Mouse (Mus musculus): Measurements from ENCODE around the gene Otog. TPM values are rescaled to one million over a fixed set of nuclear protein-coding genes. Genes with fewer than 3 reads are reported as not detected.

Gene Otog
- polyA plus RNA-seq, 1 experiment, result 0.08 TPM

DNA sequence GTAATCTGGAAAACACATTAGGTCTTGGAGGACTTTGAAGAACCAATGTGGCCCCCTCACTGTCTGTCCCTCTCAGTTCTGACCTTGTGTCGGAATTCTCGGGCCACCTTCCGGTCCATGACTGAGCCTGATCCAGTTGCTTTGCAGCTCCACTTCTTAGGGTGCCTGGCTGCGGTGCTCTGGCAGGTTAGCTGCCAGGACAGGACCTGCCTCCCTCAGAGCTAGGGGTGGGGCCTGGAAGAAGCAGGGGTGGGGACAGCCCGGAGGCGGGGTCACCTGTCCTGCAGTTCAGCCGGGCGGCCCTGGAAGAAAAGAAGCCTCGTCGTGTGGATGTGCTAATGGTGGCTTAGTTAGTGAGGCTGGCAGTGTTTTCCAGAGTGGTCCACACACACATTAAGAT, 2.4 kb upstream of the Otog start, which contains the start of gene Ush1c:
Gene Ush1c, minus strand, starts transcription at position 158 of the 400 bp plus-strand sequence.
- 82% methylated on average over 10 of the region's 10 CpGs for WGBS
- no peak within 1 kb of the TSS for H3K27ac ChIP-seq (ENCODE audit: insufficient read depth, low read length)
- no peak for TF ChIP-seq POLR2A (IDR thresholded peaks at IDR 0.05; ENCODE audit: borderline replicate concordance, insufficient read depth, low read length)
- no peak for TF ChIP-seq CTCF (IDR thresholded peaks at IDR 0.05; ENCODE audit: borderline replicate concordance, insufficient read depth, low read depth, low read length)
- H3K4me3 ChIP-seq (replicated peaks; ENCODE audit: insufficient read depth, low read depth, low read length), result no peak within 1 kb of the TSS
- no peaks in the 10 kb centered on the region for H3K27me3 ChIP-seq (ENCODE audit: control insufficient read depth, insufficient read depth, low read length)
- no peak for DNase-seq
- H3K4me1 ChIP-seq (ENCODE audit: control insufficient read depth, insufficient read depth, low read length), result peaks cover 11% of the 10 kb centered on the region; the same call in 1 of the 2 replicates

DNA sequence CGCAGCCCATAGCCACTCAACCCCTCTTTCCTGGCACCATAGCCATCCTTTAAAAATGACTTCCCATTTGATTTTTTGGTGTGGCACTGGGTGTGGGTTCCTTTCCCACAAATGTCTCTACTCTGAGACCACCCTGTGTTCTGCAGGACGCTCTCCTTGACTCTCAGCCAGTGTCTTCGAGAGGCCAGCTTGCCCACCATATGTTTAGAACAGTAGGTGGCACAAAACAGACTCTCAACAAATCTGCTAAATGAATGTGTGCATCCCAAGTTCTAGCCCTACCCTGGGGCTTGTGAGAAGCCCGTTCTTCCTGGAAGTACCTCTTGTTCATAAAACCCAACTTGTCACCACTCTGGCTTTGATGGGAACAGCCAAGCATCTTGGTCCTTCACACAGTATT, 696 bp upstream of the Otog start:
- H3K4me3 ChIP-seq (replicated peaks; ENCODE audit: insufficient read depth, low read depth, low read length), result no peak overlapping the region
- H3K27me3 ChIP-seq (ENCODE audit: control insufficient read depth, insufficient read depth, low read length), result no peaks in the 10 kb centered on the region
- H3K4me1 ChIP-seq (ENCODE audit: control insufficient read depth, insufficient read depth, low read length), result peaks cover 11% of the 10 kb centered on the region; the same call in 1 of the 2 replicates
- peak; percentile 54 to 61 for DNase-seq
- H3K27ac ChIP-seq (ENCODE audit: insufficient read depth, low read length), result no peak overlapping the region
- WGBS, result 15% methylated on average over 4 of the region's 4 CpGs
- TF ChIP-seq CTCF (IDR thresholded peaks at IDR 0.05; ENCODE audit: borderline replicate concordance, insufficient read depth, low read depth, low read length) (no peak), POLR2A (IDR thresholded peaks at IDR 0.05; ENCODE audit: borderline replicate concordance, insufficient read depth, low read length) (no peak)

DNA sequence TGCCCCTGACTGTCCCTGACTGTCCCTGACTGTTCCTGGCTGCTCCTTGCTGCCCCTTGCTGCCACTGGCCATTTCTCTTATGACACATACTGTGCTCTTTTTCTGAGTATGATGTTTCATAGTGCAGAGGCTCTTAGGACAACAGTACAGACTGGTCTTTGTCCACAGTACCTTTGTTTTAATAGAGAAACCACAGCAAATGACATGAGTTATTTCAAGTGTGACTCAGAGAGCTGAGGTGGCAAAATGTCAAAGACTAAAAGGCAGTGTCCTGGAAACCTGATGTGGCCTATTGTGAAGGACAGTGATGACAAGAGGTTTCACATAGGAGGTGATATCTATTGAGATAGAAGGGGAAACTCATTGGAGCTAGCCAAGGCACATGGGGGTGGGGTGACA, 6.1 kb downstream of the Otog start:
- TF ChIP-seq CTCF (IDR thresholded peaks at IDR 0.05; ENCODE audit: borderline replicate concordance, insufficient read depth, low read depth, low read length) (no peak), POLR2A (IDR thresholded peaks at IDR 0.05; ENCODE audit: borderline replicate concordance, insufficient read depth, low read length) (no peak)
- no peak overlapping the region for H3K27ac ChIP-seq (ENCODE audit: insufficient read depth, low read length)
- H3K4me1 ChIP-seq (ENCODE audit: control insufficient read depth, insufficient read depth, low read length), result no peaks in the 10 kb centered on the region
- H3K27me3 ChIP-seq (ENCODE audit: control insufficient read depth, insufficient read depth, low read length), result no peaks in the 10 kb centered on the region
- no peak overlapping the region for H3K4me3 ChIP-seq (replicated peaks; ENCODE audit: insufficient read depth, low read depth, low read length)
- no peak for DNase-seq

DNA sequence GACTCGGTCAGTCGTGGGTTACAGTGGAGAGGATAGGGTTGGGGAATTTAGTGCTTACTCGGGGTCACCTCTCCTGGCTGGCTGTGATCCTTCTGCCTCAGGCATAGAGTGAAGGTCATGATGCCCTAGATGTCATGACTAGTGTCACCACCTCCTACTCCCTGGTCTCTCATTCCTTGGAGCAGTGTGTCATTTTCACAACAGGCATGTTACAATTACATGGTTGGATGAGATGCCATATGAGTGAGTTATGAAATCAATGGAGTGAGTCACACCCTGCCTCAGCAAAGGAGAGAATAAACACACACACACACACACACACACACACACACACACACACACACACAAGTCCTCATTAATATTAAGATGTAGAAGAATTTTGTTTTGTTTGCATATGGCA, 6.8 kb downstream of the Otog start:
- 83% methylated on average over 3 of the region's 3 CpGs for WGBS
- TF ChIP-seq CTCF (IDR thresholded peaks at IDR 0.05; ENCODE audit: borderline replicate concordance, insufficient read depth, low read depth, low read length) (no peak), POLR2A (IDR thresholded peaks at IDR 0.05; ENCODE audit: borderline replicate concordance, insufficient read depth, low read length) (no peak)
- no peak for DNase-seq
- Histone ChIP-seq H3K4me3 (replicated peaks; ENCODE audit: insufficient read depth, low read depth, low read length) (no peak overlapping the region), H3K27ac (ENCODE audit: insufficient read depth, low read length) (no peak overlapping the region), H3K4me1 (ENCODE audit: control insufficient read depth, insufficient read depth, low read length) (no peaks in the 10 kb centered on the region), H3K27me3 (ENCODE audit: control insufficient read depth, insufficient read depth, low read length) (no peaks in the 10 kb centered on the region)

DNA sequence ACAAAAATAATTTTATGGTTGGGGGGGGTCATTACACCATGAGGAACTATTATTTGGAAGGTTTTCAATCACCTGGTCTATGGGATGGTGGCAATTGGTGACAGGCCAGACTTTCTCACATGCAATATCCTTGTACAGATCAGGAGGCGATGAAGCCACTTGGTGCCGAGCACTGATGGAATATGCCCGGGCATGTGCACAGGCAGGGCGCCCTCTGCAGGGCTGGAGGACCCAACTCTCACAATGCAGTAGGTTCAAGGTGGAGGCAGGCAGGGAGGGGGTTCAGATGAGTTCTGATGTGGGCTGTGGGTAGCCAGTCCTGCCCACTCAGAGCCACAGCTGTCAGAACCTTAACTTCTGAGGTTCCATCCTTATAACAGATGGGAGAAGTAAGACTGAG, 11.1 kb downstream of the Otog start:
- WGBS, result 83% methylated on average over 4 of the region's 4 CpGs
- H3K27ac ChIP-seq (ENCODE audit: insufficient read depth, low read length), result no peak overlapping the region

DNA sequence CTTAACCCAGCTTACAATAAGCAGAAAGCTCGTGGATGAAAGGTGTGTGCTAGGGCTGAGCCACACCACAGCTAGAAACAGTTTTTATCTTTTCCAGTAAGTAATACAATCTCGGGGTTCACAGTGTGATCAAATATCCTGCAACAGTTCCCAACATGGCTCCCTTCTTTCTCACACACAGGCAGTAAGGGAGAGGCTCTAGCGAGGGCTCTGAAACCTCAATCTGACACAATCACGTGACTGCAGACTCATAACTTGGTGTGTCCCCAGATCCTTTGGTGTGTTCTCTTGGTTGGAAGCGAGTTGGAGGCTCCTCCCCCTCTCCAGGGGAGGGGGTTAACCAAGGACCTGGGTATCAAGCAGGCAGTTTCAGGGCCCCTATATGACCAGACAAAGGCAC, 35.4 kb downstream of the Otog start:
- H3K27ac ChIP-seq (ENCODE audit: insufficient read depth, low read length), result no peak overlapping the region
- no peak for DNase-seq
- H3K27me3 ChIP-seq (ENCODE audit: control insufficient read depth, insufficient read depth, low read length), result no peaks in the 10 kb centered on the region
- 73% methylated on average over 5 of the region's 5 CpGs for WGBS
- TF ChIP-seq POLR2A (IDR thresholded peaks at IDR 0.05; ENCODE audit: borderline replicate concordance, insufficient read depth, low read length), result no peak
- no peak for TF ChIP-seq CTCF (IDR thresholded peaks at IDR 0.05; ENCODE audit: borderline replicate concordance, insufficient read depth, low read depth, low read length)
- H3K4me1 ChIP-seq (ENCODE audit: control insufficient read depth, insufficient read depth, low read length), result no peaks in the 10 kb centered on the region
- no peak overlapping the region for H3K4me3 ChIP-seq (replicated peaks; ENCODE audit: insufficient read depth, low read depth, low read length)

More for the DNA sequence above, 11.1 kb downstream of the Otog start:
- no peaks in the 10 kb centered on the region for H3K27me3 ChIP-seq (ENCODE audit: control insufficient read depth, insufficient read depth, low read length)
- H3K4me1 ChIP-seq (ENCODE audit: control insufficient read depth, insufficient read depth, low read length), result no peaks in the 10 kb centered on the region
- H3K4me3 ChIP-seq (replicated peaks; ENCODE audit: insufficient read depth, low read depth, low read length), result no peak overlapping the region
- DNase-seq, result no peak
- TF ChIP-seq POLR2A (IDR thresholded peaks at IDR 0.05; ENCODE audit: borderline replicate concordance, insufficient read depth, low read length) (no peak), CTCF (IDR thresholded peaks at IDR 0.05; ENCODE audit: borderline replicate concordance, insufficient read depth, low read depth, low read length) (no peak)

DNA sequence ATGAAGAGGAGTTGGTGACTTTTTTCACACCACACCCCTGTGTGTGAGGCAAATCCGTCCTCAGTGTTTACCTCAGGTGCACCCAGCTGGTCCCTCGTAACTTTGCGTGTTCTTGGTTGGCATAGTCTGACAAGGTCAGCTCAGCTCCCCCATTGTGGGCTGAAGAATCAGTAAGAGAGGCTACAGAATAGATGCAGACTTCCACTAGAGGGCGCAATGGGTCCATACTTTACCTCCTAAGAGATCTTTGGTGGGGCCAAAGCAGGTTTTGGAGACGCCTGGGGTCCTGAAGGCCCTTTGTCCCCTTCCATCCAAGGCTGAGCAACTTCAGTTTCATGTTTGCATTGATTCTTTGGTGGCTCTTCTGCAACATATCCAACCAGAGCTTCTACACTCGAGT, 39.2 kb downstream of the Otog start:
- DNase-seq, result peak; percentile 55 to 61
- no peaks in the 10 kb centered on the region for H3K27me3 ChIP-seq (ENCODE audit: control insufficient read depth, insufficient read depth, low read length)
- WGBS, result 8% methylated on average over 6 of the region's 6 CpGs
- TF ChIP-seq CTCF (IDR thresholded peaks at IDR 0.05; ENCODE audit: borderline replicate concordance, insufficient read depth, low read depth, low read length) (peak; percentile 74), POLR2A (IDR thresholded peaks at IDR 0.05; ENCODE audit: borderline replicate concordance, insufficient read depth, low read length) (no peak)
- H3K27ac ChIP-seq (ENCODE audit: insufficient read depth, low read length), result no peak overlapping the region
- H3K4me3 ChIP-seq (replicated peaks; ENCODE audit: insufficient read depth, low read depth, low read length), result no peak overlapping the region
- H3K4me1 ChIP-seq (ENCODE audit: control insufficient read depth, insufficient read depth, low read length), result no peaks in the 10 kb centered on the region

DNA sequence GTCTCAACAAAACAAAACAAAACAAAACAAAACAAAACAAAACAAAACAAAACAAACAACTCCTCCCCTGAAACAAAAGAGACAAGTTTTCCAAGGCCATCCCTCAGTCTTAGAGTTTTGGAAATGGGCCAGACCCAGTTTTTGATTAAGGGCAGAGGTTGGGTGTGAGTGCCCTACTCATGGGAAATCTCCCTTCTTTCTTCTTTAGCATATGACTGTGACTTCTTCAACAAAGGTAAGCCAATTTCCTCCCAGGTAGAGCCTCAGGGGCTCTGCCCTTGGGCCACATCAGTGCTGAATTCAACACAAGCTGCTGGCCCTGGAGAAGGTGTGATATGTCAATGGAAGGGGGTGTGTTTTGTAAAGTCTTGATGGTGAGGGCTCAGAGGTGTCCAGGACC, 40.1 kb downstream of the Otog start:
- TF ChIP-seq CTCF (IDR thresholded peaks at IDR 0.05; ENCODE audit: borderline replicate concordance, insufficient read depth, low read depth, low read length) (no peak), POLR2A (IDR thresholded peaks at IDR 0.05; ENCODE audit: borderline replicate concordance, insufficient read depth, low read length) (no peak)
- no peak for DNase-seq
- H3K27me3 ChIP-seq (ENCODE audit: control insufficient read depth, insufficient read depth, low read length), result no peaks in the 10 kb centered on the region
- H3K4me3 ChIP-seq (replicated peaks; ENCODE audit: insufficient read depth, low read depth, low read length), result no peak overlapping the region
- H3K4me1 ChIP-seq (ENCODE audit: control insufficient read depth, insufficient read depth, low read length), result no peaks in the 10 kb centered on the region
- H3K27ac ChIP-seq (ENCODE audit: insufficient read depth, low read length), result no peak overlapping the region

Measured in cerebellum, adult 2 months (tissue).